Mouse (Mus musculus) intestine, postnatal 0 days (tissue): ENCODE results near the gene Fam160b1. TPM values are rescaled to one million over a fixed set of nuclear protein-coding genes. Genes with fewer than 3 reads are reported as not detected.

Experiments used
- ATAC-seq: fragments of 200-750 bp; cut with Nextera tagmentation; 2 replicates; pipeline ENCODE4 v1.8.0; 2017; ENCODE audit warnings: mild to moderate bottlenecking, moderate TSS enrichment, moderate library complexity
- H3K27ac ChIP-seq: fragments of 300-500 bp; sonication (generic); 2 replicates; pipeline ENCODE4 v1.5.1; 2014; ENCODE audit warnings: mild to moderate bottlenecking, low read depth, low read length, moderate library complexity
- H3K27me3 ChIP-seq: fragments of 300-500 bp; sonication (generic); replicated peaks from 2 replicates; pipeline ENCODE4 v1.6.1; 2014; ENCODE audit warnings: low read length, mixed read lengths; ENCODE audit not compliant: control insufficient read depth, insufficient read depth
- H3K36me3 ChIP-seq: fragments of 300-500 bp; sonication (generic); 2 replicates; pipeline ENCODE4 v1.6.1; 2014; ENCODE audit warnings: mild to moderate bottlenecking, moderate library complexity; ENCODE audit not compliant: control insufficient read depth, insufficient read depth
- H3K4me1 ChIP-seq: fragments of 300-500 bp; sonication (generic); replicated peaks from 2 replicates; pipeline ENCODE4 v1.6.1; 2014; ENCODE audit warnings: antibody characterized with exemption, low read length, mixed read lengths; ENCODE audit not compliant: control insufficient read depth, insufficient read depth
- H3K4me2 ChIP-seq: fragments of 300-500 bp; sonication (generic); replicated peaks from 2 replicates; pipeline ENCODE4 v1.6.1; 2014; ENCODE audit warnings: low read depth, mild to moderate bottlenecking, moderate library complexity
- H3K4me3 ChIP-seq: fragments of 300-500 bp; sonication (generic); 2 replicates; pipeline ENCODE4 v1.5.1; 2014; ENCODE audit warnings: low read depth, low read length
- H3K9ac ChIP-seq: fragments of 300-500 bp; sonication (generic); 2 replicates; pipeline ENCODE4 v1.6.1; 2014; ENCODE audit warnings: mild to moderate bottlenecking, low read depth, low read length
- H3K9me3 ChIP-seq: fragments of 300-500 bp; sonication (generic); 2 replicates; pipeline ENCODE4 v1.6.1; 2016; ENCODE audit warnings: mixed run types; ENCODE audit not compliant: control insufficient read depth
- CTCF ChIP-seq: sonication (generic); IDR thresholded peaks from 2 replicates; pipeline ENCODE4 v1.5.1; 2016; ENCODE audit warnings: low read depth, mild to moderate bottlenecking, control low read depth, antibody characterized with exemption, moderate library complexity
- WGBS: fragments of 180-500 bp; shearing (Covaris S2); extraction: QIAGEN DNeasy Blood & Tissue Kit; methylation state at CpG from one replicate; pipeline ENCODE4 v1.1.7; 2014; 5-methylcytosine and 5-hydroxymethylcytosine counted together
- polyA plus RNA-seq: library from polyadenylated mRNA; unstranded; fragments of >200 nt; fragmentation: Nextera tagmentation; extraction: Ambion mirVana; gene quantifications from 2 replicates; pipeline ENCODE4 v1.2.1, GENCODE M21; 2015

The Fam160b1 gene
- polyA plus RNA-seq, 1 experiment from 2014 or later, result 13.9 TPM

DNA sequence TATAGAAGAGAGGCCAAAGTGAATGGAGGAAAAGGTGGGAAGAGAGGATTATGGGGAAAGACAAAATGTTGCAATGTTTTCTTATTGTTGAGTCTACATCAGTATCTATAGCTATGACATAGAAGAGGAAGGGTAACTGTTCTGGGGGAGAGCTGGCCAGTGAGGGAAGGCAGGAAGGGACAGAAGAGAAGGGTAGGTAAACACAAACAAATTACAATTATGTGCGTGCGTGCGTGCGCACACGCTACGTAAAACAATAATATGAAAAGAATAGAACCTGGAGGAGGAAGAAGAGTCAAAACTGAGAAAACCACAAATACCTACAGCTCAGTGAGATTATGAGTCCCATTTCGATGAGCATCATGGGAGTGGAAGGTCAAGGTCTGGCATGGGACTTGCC, 32.2 kb upstream of the Fam160b1 start:
- Histone ChIP-seq H3K9me3 (no peaks in the 10 kb centered on the region), H3K4me2 (no peak overlapping the region), H3K4me3 (no peak overlapping the region), H3K4me1 (no peaks in the 10 kb centered on the region), H3K36me3 (no peaks in the 10 kb centered on the region), H3K27me3 (no peaks in the 10 kb centered on the region), H3K27ac (no peak overlapping the region), H3K9ac (no peak overlapping the region)
- WGBS, result 98% methylated on average over 7 of the region's 7 CpGs
- TF ChIP-seq CTCF, result no peak
- ATAC-seq, result no peak

DNA sequence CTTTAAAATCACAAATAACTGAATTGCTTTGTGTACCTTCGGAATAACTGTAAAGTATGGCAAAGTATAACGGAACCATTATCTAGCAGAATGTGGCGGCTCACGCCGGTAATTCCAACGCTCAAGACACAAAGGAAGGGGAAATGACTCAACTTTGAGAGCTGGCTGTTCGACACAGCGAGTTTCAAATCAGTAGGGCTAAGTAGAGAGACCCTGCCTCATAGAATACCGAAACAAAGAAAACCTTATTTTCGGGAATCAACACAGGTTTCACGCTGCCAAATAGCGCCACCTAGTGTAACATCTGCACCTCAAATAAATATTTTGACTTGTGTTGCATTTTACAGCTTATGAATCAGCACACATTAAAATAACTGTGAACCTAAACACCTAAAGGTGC, 31.7 kb upstream of the Fam160b1 start:
- Histone ChIP-seq H3K36me3 (no peaks in the 10 kb centered on the region), H3K4me2 (no peak overlapping the region), H3K27ac (no peak overlapping the region), H3K27me3 (no peaks in the 10 kb centered on the region), H3K4me1 (no peaks in the 10 kb centered on the region), H3K4me3 (no peak overlapping the region), H3K9ac (no peak overlapping the region), H3K9me3 (no peaks in the 10 kb centered on the region)
- no peak for ATAC-seq
- 54% methylated on average over 12 of the region's 12 CpGs for WGBS
- TF ChIP-seq CTCF, result peak; percentile 87

DNA sequence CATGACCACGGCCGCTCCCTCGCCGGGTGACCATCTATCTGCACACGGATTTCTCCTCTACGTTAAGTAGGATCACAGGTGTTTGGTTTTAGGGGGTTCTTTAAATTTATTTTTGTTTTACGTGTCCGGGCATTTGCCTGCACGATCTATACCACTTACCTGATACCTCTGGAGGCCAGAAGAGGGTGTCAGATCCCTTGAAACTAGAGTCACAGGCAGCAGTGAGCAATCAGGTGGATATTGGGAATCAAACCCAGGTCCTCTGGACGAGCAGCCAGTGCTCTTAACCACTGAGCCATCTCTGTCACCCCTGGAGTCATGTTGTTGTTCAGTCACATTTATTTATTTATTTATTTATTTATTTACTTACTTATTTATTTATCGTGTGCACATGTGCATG, 30.2 kb upstream of the Fam160b1 start:
- Histone ChIP-seq H3K9me3 (no peaks in the 10 kb centered on the region), H3K36me3 (no peaks in the 10 kb centered on the region), H3K27ac (no peak overlapping the region), H3K27me3 (no peaks in the 10 kb centered on the region), H3K4me2 (no peak overlapping the region), H3K4me1 (no peaks in the 10 kb centered on the region), H3K4me3 (no peak overlapping the region), H3K9ac (no peak overlapping the region)
- no peak for ATAC-seq
- WGBS, result 73% methylated on average over 11 of the region's 11 CpGs
- peak; percentile 50 for TF ChIP-seq CTCF

DNA sequence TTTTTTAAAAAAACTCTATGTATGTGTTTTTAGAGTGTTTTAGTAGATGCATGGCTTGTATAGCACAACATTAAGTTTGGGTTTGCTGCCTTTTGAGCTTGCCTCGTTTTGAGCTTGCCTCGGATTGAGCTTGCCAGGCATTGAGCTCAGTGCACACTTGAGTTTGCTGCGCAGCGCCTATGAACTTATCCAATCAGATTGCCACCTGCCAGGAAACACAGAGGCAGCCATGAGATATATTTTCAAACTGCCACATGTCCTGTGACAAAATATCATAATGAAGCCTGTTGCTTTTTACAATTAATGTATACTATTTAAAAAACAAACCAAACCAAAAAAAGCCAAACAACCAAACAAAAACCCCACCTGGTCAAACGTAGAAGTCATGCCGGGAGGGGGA, 29.2 kb upstream of the Fam160b1 start:
- H3K27me3 ChIP-seq, result no peaks in the 10 kb centered on the region
- no peak for TF ChIP-seq CTCF
- no peak overlapping the region for H3K9ac ChIP-seq
- H3K4me2 ChIP-seq, result no peak overlapping the region
- ATAC-seq, result no peak
- H3K36me3 ChIP-seq, result no peaks in the 10 kb centered on the region
- no peak overlapping the region for H3K4me3 ChIP-seq
- H3K27ac ChIP-seq, result no peak overlapping the region
- no peaks in the 10 kb centered on the region for H3K4me1 ChIP-seq
- H3K9me3 ChIP-seq, result no peaks in the 10 kb centered on the region
- 84% methylated on average over 6 of the region's 6 CpGs for WGBS

DNA sequence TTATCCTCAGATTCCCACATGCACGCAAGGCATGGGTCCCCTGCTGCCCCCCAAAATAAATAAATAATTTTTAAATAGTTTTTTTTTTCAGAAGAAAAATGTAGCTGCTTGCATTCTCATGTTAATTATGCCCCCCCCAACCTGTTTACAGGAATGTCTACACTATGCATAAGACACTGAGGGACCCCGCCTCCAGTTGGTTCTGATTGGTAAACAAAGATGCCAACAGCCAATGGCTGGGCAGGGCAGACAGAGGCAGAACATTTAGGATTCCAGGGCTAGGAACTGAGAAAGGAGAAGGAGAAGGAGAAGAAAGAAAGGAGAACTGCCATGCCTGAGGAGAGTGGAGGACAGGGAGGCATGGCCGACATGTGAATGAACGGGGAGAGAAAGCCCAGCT, 27.1 kb upstream of the Fam160b1 start:
- H3K4me2 ChIP-seq, result no peak overlapping the region
- no peak overlapping the region for H3K27ac ChIP-seq
- TF ChIP-seq CTCF, result no peak
- no peaks in the 10 kb centered on the region for H3K4me1 ChIP-seq
- 89% methylated on average over 4 of the region's 4 CpGs for WGBS
- H3K4me3 ChIP-seq, result no peak overlapping the region
- H3K9me3 ChIP-seq, result no peaks in the 10 kb centered on the region
- H3K27me3 ChIP-seq, result no peaks in the 10 kb centered on the region
- H3K9ac ChIP-seq, result no peak overlapping the region
- H3K36me3 ChIP-seq, result no peaks in the 10 kb centered on the region
- ATAC-seq, result no peak

DNA sequence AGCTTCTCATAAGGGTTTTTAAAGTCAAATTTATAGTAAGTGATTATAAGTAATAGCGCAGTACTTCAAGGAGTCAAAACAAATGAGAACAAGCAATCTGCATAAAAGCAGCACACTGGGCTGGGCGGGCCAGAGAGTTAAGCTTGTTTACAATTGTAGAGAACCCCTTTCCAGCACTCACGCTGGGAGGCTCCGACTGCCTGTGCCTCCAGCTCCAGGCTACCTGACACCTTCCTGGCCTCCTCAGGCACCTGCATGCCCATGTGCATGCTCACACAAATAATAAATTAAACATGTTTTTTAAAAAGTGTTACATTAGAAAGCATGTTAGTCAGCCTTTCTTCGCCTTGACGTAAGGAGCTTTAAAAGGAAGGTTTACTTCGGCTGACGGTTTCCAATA, 25.3 kb upstream of the Fam160b1 start:
- no peak for TF ChIP-seq CTCF
- no peaks in the 10 kb centered on the region for H3K36me3 ChIP-seq
- H3K4me1 ChIP-seq, result no peaks in the 10 kb centered on the region
- no peak overlapping the region for H3K4me3 ChIP-seq
- H3K9ac ChIP-seq, result no peak overlapping the region
- H3K27me3 ChIP-seq, result no peaks in the 10 kb centered on the region
- H3K4me2 ChIP-seq, result no peak overlapping the region
- no peaks in the 10 kb centered on the region for H3K9me3 ChIP-seq
- no peak for ATAC-seq
- H3K27ac ChIP-seq, result no peak overlapping the region
- WGBS, result 51% methylated on average over 8 of the region's 8 CpGs

DNA sequence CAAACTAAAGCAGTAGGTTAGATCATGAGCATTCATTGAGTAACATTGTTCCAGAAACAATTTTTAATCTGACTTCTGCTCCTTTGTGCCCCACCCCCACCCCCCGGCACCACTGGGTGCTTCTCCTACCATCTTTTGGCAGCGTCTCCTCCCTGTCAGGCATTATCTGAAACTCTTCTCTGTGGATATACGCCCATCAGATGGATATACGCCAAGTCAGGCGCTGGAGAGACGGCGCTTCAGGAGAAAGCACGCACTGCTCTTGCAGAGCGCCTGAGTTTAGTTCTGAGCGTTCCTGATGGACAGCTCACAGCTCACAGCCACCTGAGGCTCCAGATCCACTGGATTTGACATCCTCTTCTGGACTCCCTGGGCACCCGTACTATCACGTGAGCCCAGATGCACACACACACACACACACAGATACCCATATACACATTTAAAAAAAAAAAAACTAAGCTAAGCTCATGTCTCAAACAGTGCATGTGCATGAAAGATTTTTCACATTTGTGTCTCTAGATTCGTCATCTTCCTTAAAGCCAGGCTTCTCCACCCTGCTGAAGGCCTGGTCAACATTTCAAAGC, 21.1 kb upstream of the Fam160b1 start:
- ATAC-seq, result no peak
- H3K27me3 ChIP-seq, result no peaks in the 10 kb centered on the region
- H3K4me3 ChIP-seq, result no peak overlapping the region
- H3K4me1 ChIP-seq, result no peaks in the 10 kb centered on the region
- H3K9me3 ChIP-seq, result no peaks in the 10 kb centered on the region
- H3K36me3 ChIP-seq, result no peaks in the 10 kb centered on the region
- TF ChIP-seq CTCF, result no peak
- no peak overlapping the region for H3K4me2 ChIP-seq
- H3K27ac ChIP-seq, result no peak overlapping the region
- WGBS, result 82% methylated on average over 13 of the region's 13 CpGs
- H3K9ac ChIP-seq, result no peak overlapping the region
